Mouse (Mus musculus): Measurements from ENCODE around the gene Magea8. TPM values are rescaled to one million over a fixed set of nuclear protein-coding genes. Genes with fewer than 3 reads are reported as not detected.

Gene Magea8
- not detected for polyA plus RNA-seq (2017; shearing (Covaris generic))

DNA sequence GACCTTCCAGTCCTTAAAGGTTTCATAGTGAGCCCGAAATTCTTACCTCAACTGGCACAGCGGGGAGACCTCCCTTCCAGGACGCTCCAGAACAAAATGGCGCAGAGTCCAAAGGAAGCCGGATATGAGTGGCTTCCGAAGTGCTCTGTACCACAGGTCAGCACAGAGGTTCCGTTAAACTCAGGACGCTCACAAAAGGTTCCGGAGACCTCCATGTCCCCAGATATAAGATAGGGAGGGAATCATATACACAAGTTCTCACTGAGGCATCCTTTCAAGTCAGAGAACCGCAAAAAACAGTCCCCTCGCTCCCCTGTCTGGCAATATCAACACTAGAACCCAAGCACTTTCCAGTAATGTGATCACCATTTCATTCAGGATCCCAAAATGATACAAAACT is at the start of gene Magea8:
Gene Magea8 (minus strand): TSS at position 101 of the 400 bp plus-strand sequence.

DNA sequence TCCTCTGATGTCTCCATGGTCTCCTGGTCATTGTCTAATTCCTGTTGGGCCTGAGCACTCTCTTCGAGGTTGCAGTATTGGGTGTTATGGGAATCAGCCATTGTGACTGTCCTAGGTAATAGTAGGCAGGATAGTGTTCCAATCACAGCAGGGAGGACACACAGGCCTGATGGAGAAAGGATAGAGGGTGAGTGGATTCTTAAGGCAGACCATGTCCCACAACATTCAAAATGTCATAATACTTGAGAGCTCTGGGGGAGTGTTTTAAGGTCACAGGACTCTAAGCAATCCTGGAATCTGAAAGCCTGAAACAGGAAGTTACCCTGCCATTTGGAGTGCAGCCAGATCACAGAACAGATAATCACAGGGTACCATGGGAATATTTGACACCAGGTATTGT is 46.2 kb downstream of the Magea8 start, which contains the start of gene Magea3:
Gene Magea3 (minus strand): TSS at position 101 of the 400 bp plus-strand sequence.

DNA sequence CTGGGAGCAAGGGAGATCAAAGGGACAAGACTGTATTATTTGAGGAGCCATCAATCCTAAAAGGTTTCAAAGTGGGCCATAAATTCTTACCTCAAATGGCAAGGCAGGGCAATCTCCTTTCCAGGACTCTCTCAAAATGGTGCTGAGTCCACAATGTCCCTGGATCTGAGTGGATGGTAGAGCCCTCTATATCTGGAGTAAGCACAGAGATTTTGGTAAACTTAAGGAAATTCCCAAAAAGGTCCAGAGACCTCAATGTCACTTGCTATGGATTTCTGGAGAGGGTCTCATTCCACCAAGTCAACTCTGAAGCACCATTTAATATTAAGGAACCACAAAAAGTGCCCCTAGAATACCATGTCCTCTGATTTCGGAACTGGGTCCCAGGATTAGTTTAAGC is 59.8 kb downstream of the Magea8 start, which contains the start of gene Magea6:
Gene Magea6 (minus strand): TSS at position 101 of the 400 bp plus-strand sequence.

Other genes starting within 250 kb of the Magea8 start
- gene Cldn34b1, start 105.6 kb downstream of the Magea8 start, polyA plus RNA-seq (2017; shearing (Covaris generic)) = not detected
- gene Magea6, start 59.9 kb downstream of the Magea8 start, polyA plus RNA-seq (2017; shearing (Covaris generic)) = not detected
- gene Magea3, start 46.3 kb downstream of the Magea8 start, polyA plus RNA-seq (2017; shearing (Covaris generic)) = not detected
- gene Magea5, start 67.3 kb upstream of the Magea8 start, polyA plus RNA-seq (2017; shearing (Covaris generic)) = not detected
- gene Magea1, start 93.9 kb upstream of the Magea8 start, polyA plus RNA-seq (2017; shearing (Covaris generic)) = not detected
- gene Magea2, start 97.8 kb upstream of the Magea8 start, polyA plus RNA-seq (2017; shearing (Covaris generic)) = not detected
- gene Cldn34b2, start 132.6 kb upstream of the Magea8 start, polyA plus RNA-seq (2017; shearing (Covaris generic)) = not detected
- gene Sat1, start 220.6 kb upstream of the Magea8 start, polyA plus RNA-seq (2017; shearing (Covaris generic)) = 344 TPM